Mouse (Mus musculus) splenic B cell, adult 2 months (primary cell): ENCODE measurements around the gene Chrna1.
A peak's percentile ranks its signal among the peaks of the same experiment; 100 is the strongest.

Source experiments
- DNase-seq: peaks from one replicate; pipeline ENCODE4 v3.0.0-alpha.2; 2011; ENCODE audit warnings: low read depth, low spot score
- H3K27me3 ChIP-seq: 2 replicates; pipeline ENCODE4 v1.6.1; 2012; ENCODE audit warnings: mild to moderate bottlenecking, low read length, moderate library complexity, mixed read lengths; ENCODE audit not compliant: control insufficient read depth, poor library complexity, insufficient read depth, severe bottlenecking
- H3K36me3 ChIP-seq: 2 replicates; pipeline ENCODE4 v1.6.1; 2012; ENCODE audit warnings: mild to moderate bottlenecking, low read length, moderate library complexity, mixed read lengths; ENCODE audit not compliant: control insufficient read depth, poor library complexity, insufficient read depth, severe bottlenecking

The Chrna1 gene

GRCm38 (mm10) chr2:73554389-73554788 lies 25.7 kb downstream of the Chrna1 start:
- H3K36me3 ChIP-seq = no peaks in the 10 kb centered on the region
- peak; percentile 56 for DNase-seq
- H3K27me3 ChIP-seq = no peaks in the 10 kb centered on the region

GRCm38 (mm10) chr2:73552926-73553325 lies 27.2 kb downstream of the Chrna1 start:
- Histone ChIP-seq H3K36me3 (no peaks in the 10 kb centered on the region), H3K27me3 (no peaks in the 10 kb centered on the region)
- DNase-seq = no peak

GRCm38 (mm10) chr2:73550725-73551124 lies 29.4 kb downstream of the Chrna1 start:
- peak; percentile 83 for DNase-seq
- Histone ChIP-seq H3K36me3 (no peaks in the 10 kb centered on the region), H3K27me3 (no peaks in the 10 kb centered on the region)

- Histone ChIP-seq H3K27me3 (no peaks in the 10 kb centered on the region), H3K36me3 (no peaks in the 10 kb centered on the region)
- peak; percentile 14 for DNase-seq
Measured at GRCm38 (mm10) chr2:73548542-73548941, 31.6 kb downstream of the Chrna1 start.

GRCm38 (mm10) chr2:73547256-73547655 lies 32.9 kb downstream of the Chrna1 start:
- no peaks in the 10 kb centered on the region for H3K27me3 ChIP-seq
- DNase-seq = no peak
- no peaks in the 10 kb centered on the region for H3K36me3 ChIP-seq

- DNase-seq = no peak
- H3K36me3 ChIP-seq = no peaks in the 10 kb centered on the region
- no peaks in the 10 kb centered on the region for H3K27me3 ChIP-seq
Measured at GRCm38 (mm10) chr2:73545556-73545955, 34.6 kb downstream of the Chrna1 start.

- peak; percentile 84 for DNase-seq
Measured at GRCm38 (mm10) chr2:73540450-73541162, 39.5 kb downstream of the Chrna1 start.

GRCm38 (mm10) chr2:73539697-73540096 lies 40.4 kb downstream of the Chrna1 start:
- peak; percentile 45 for DNase-seq
- Histone ChIP-seq H3K36me3 (no peaks in the 10 kb centered on the region), H3K27me3 (no peaks in the 10 kb centered on the region)

More at GRCm38 (mm10) chr2:73540450-73541162, 39.5 kb downstream of the Chrna1 start:
- Histone ChIP-seq H3K36me3 (no peaks in the 10 kb centered on the region), H3K27me3 (no peaks in the 10 kb centered on the region)

GRCm38 (mm10) chr2:73539141-73539540 lies 41.0 kb downstream of the Chrna1 start:
- no peaks in the 10 kb centered on the region for H3K36me3 ChIP-seq
- H3K27me3 ChIP-seq = no peaks in the 10 kb centered on the region
- DNase-seq = no peak

- Histone ChIP-seq H3K36me3 (no peaks in the 10 kb centered on the region), H3K27me3 (no peaks in the 10 kb centered on the region)
- no peak for DNase-seq
Measured at GRCm38 (mm10) chr2:73538590-73538989, 41.5 kb downstream of the Chrna1 start.

GRCm38 (mm10) chr2:73536091-73536783 lies 43.9 kb downstream of the Chrna1 start:
- H3K36me3 ChIP-seq = no peaks in the 10 kb centered on the region
- no peaks in the 10 kb centered on the region for H3K27me3 ChIP-seq
- DNase-seq = no peak

GRCm38 (mm10) chr2:73534720-73535119 lies 45.4 kb downstream of the Chrna1 start:
- no peak for DNase-seq
- no peaks in the 10 kb centered on the region for H3K36me3 ChIP-seq
- H3K27me3 ChIP-seq = no peaks in the 10 kb centered on the region

- DNase-seq = no peak
- Histone ChIP-seq H3K36me3 (no peaks in the 10 kb centered on the region), H3K27me3 (no peaks in the 10 kb centered on the region)
Measured at GRCm38 (mm10) chr2:73530487-73530886, 49.7 kb downstream of the Chrna1 start.

GRCm38 (mm10) chr2:73529356-73530330 lies 50.5 kb downstream of the Chrna1 start, which contains the start of gene Wipf1:
TSS of gene Wipf1 (minus strand) at chr2:73529734.
- H3K27me3 ChIP-seq = no peaks in the 10 kb centered on the region
- peak; percentile 17 for DNase-seq
- H3K36me3 ChIP-seq = no peaks in the 10 kb centered on the region
